In the genomic region with DNA sequence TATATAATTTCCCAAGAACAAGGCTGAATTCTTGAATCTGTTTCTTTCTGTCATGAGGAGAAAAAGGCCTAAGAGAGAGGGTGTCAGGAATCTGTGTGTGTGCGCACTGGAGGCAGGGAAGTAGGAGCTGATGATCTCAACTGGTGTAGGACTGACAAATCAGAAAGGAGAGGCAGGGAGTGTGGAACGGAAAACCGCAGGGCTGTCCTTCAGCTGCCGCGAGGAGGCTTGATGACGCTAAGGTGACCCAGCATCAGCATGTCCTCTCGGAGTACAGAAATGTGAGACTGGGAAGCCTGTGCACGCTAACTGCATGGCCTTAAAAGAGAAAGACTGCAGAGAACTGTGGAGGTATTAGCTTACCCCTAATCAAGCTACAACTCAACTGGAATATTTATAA, we compare ENCODE assay signal across 22 mouse cellular contexts. TPM values are rescaled to one million over a fixed set of nuclear protein-coding genes. Genes with fewer than 3 reads are reported as not detected.
DNase-seq lines count a peak whose midpoint lies in the region; ATAC-seq lines count a peak whose summit lies in the region.
"Had no signal": no experiment of that assay in that cellular context is flagged by ENCODE, and none has a peak within 500 bp of the region (broad histone marks: within the 10 kb centered on the region; RNA-seq: fewer than 3 reads in every experiment).

No protein-coding gene starts in this region.

- H3K4me3 ChIP-seq in heart, embryonic 11.5 days (ENCODE audit: low read depth, low read length) = no peak overlapping the region
- no peak overlapping the region for H3K4me3 ChIP-seq in heart, embryonic 16.5 days (ENCODE audit: low read length)
- H3K4me3 ChIP-seq: embryonic facial prominence, embryonic 12.5 days; forebrain, embryonic 15.5 days; intestine, embryonic 15.5 days; limb, embryonic 10.5 days; neural tube, embryonic 13.5 days had no signal

- no peak for DNase-seq in heart, adult 9 months (ENCODE audit: low spot score in 2 of 2)
- peak; percentile 30 for DNase-seq in adrenal gland, postnatal 25 days
- no peak for DNase-seq in right cerebral cortex, postnatal 36 days (ENCODE audit: low spot score in 2 of 2)
- DNase-seq in spleen, adult 12 weeks (ENCODE audit: low spot score) = no peak
- DNase-seq in lung, postnatal 25 days (ENCODE audit: low spot score) = no peak
- DNase-seq: cerebellum, adult 18-20 months; gastrocnemius, postnatal 14 days; lung, adult 2 months; lung, postnatal 4 days; right cerebral cortex, postnatal 14 days had no signal

- peaks cover 8% of the 10 kb centered on the region for H3K4me1 ChIP-seq in heart, embryonic 11.5 days (ENCODE audit: control insufficient read depth, insufficient read depth, low read length)
- peaks cover 23% of the 10 kb centered on the region for H3K4me1 ChIP-seq in heart, embryonic 16.5 days (ENCODE audit: control insufficient read depth, insufficient read depth, low read length)
- H3K4me1 ChIP-seq: embryonic facial prominence, embryonic 12.5 days; forebrain, embryonic 15.5 days; intestine, embryonic 15.5 days; limb, embryonic 10.5 days; neural tube, embryonic 13.5 days had no signal

- H3K9me3 ChIP-seq in heart, embryonic 11.5 days (replicated peaks; ENCODE audit: control insufficient read depth, low read length) = no peaks in the 10 kb centered on the region
- H3K9me3 ChIP-seq in heart, embryonic 16.5 days (replicated peaks; ENCODE audit: control insufficient read depth, low read length) = no peaks in the 10 kb centered on the region
- H3K9me3 ChIP-seq: embryonic facial prominence, embryonic 12.5 days; forebrain, embryonic 15.5 days; intestine, embryonic 15.5 days; limb, embryonic 10.5 days; neural tube, embryonic 13.5 days had no signal

- 58% methylated on average over 8 of the region's 8 CpGs for WGBS in heart, embryonic 11.5 days (ENCODE audit: insufficient replicate concordance)
- WGBS in heart, embryonic 16.5 days = 45% methylated on average over 8 of the region's 8 CpGs

- peak overlapping the region; percentile 81 for H3K27ac ChIP-seq in heart, embryonic 11.5 days (ENCODE audit: low read depth, low read length)
- H3K27ac ChIP-seq in heart, embryonic 16.5 days (ENCODE audit: low read length) = peak overlapping the region; percentile 94
- H3K27ac ChIP-seq: embryonic facial prominence, embryonic 12.5 days; forebrain, embryonic 15.5 days; hindbrain, embryonic 14.5 days; intestine, embryonic 15.5 days; limb, embryonic 10.5 days; neural tube, embryonic 13.5 days had no signal

- peak overlapping the region; percentile 7; the same call in 1 of the 2 replicates for H3K4me2 ChIP-seq in heart, embryonic 11.5 days
- peak overlapping the region; percentile 44; the same call in 1 of the 2 replicates for H3K4me2 ChIP-seq in heart, embryonic 16.5 days (ENCODE audit: low read depth, low read length)
- H3K4me2 ChIP-seq: embryonic facial prominence, embryonic 12.5 days; forebrain, embryonic 15.5 days; hindbrain, embryonic 14.5 days; intestine, embryonic 15.5 days; liver, embryonic 11.5 days; neural tube, embryonic 13.5 days had no signal

- H3K36me3 ChIP-seq in heart, embryonic 11.5 days (ENCODE audit: control insufficient read depth, insufficient read depth, low read length) = no peaks in the 10 kb centered on the region; the same call in 1 of the 2 replicates
- peaks cover 8% of the 10 kb centered on the region for H3K36me3 ChIP-seq in heart, embryonic 16.5 days (ENCODE audit: control insufficient read depth, insufficient read depth)
- H3K36me3 ChIP-seq: embryonic facial prominence, embryonic 12.5 days; forebrain, embryonic 15.5 days; intestine, embryonic 15.5 days had no signal

- H3K9ac ChIP-seq in heart, embryonic 11.5 days (ENCODE audit: low read depth, low read length) = peak overlapping the region; percentile 40; the same call in 1 of the 2 replicates
- H3K9ac ChIP-seq in heart, embryonic 16.5 days (ENCODE audit: low read length) = peak overlapping the region; percentile 50
- H3K9ac ChIP-seq: embryonic facial prominence, embryonic 12.5 days; forebrain, embryonic 15.5 days; hindbrain, embryonic 14.5 days; intestine, embryonic 15.5 days; neural tube, embryonic 13.5 days had no signal

- H3K27me3 ChIP-seq in heart, embryonic 11.5 days (ENCODE audit: control insufficient read depth, insufficient read depth, low read length) = no peaks in the 10 kb centered on the region
- no peaks in the 10 kb centered on the region for H3K27me3 ChIP-seq in heart, embryonic 16.5 days (ENCODE audit: control insufficient read depth, insufficient read depth, low read length)
- H3K27me3 ChIP-seq: embryonic facial prominence, embryonic 12.5 days; forebrain, embryonic 15.5 days; intestine, embryonic 15.5 days; neural tube, embryonic 13.5 days; Patski had no signal

- no peak for ATAC-seq in heart, embryonic 11.5 days (replicated peaks; ENCODE audit: insufficient number of reproducible peaks, low FRiP score, low TSS enrichment)
- ATAC-seq in heart, embryonic 16.5 days (replicated peaks; ENCODE audit: extremely low read depth, insufficient read depth, low FRiP score) = peak; percentile 77
- peak; percentile 92 for ATAC-seq in megakaryocyte progenitor cell, adult 5-6 weeks (replicated peaks; ENCODE audit: poor library complexity)
- ATAC-seq: activated CD4-positive, CD25-positive, alpha-beta regulatory T cell, adult 4 months; forebrain, embryonic 15.5 days; intestine, embryonic 15.5 days; Patski had no signal

RNA-seq across cellular contexts. Expression of gene Ide, which starts 46.7 kb away (rescaled TPM):
- polyA plus RNA-seq in heart, embryonic 11.5 days (2014; fragmentation: Nextera tagmentation; extraction: Ambion mirVana) = 54.7 and 56.9 TPM in 2 replicates
- total RNA-seq in adrenal gland, postnatal 25 days (2021) = 86.1 and 149 TPM in 2 replicates
- 81.9 and 85.6 TPM in 2 replicates for polyA plus RNA-seq in heart, embryonic 16.5 days (2015; fragmentation: Nextera tagmentation; extraction: Ambion mirVana)
- 122 and 144 TPM in 2 replicates for total RNA-seq in megakaryocyte progenitor cell, adult 5-6 weeks (2015)
- 79.5 and 103 TPM in 2 replicates for total RNA-seq in megakaryocyte progenitor cell, adult 5-6 weeks (2017)
